Mouse (Mus musculus) liver, postnatal 0 days (tissue): ENCODE measurements at regions not wholly inside any gene's neighbourhood (a gene's known extent, or its start where the extent isn't known, plus 50 kb on each side); places are given as distances from the start of the nearest gene placed in this dataset.

Source experiments
- CTCF ChIP-seq: sonication (generic); IDR thresholded peaks from 2 replicates; pipeline ENCODE4 v1.5.1; 2016; ENCODE audit warnings: antibody characterized with exemption, low read depth
- EP300 ChIP-seq: IDR thresholded peaks from 2 replicates; pipeline ENCODE4 v1.6.1; 2016; ENCODE audit warnings: antibody characterized with exemption, low read depth, mild to moderate bottlenecking

- TF ChIP-seq CTCF: no peak
- no peak for TF ChIP-seq EP300
Measured at GRCm38 (mm10) chr6:99796390-99796789, 70.2 kb upstream of the Prok2 start.
